Mouse (Mus musculus): ENCODE data around the gene Xrra1. TPM values are rescaled to one million over a fixed set of nuclear protein-coding genes. Genes with fewer than 3 reads are reported as not detected.
A peak's percentile ranks its signal among the peaks of the same experiment; 100 is the strongest.

Xrra1 gene
- polyA plus RNA-seq, 1 experiment from 2014 or later: 0.07 TPM

DNA sequence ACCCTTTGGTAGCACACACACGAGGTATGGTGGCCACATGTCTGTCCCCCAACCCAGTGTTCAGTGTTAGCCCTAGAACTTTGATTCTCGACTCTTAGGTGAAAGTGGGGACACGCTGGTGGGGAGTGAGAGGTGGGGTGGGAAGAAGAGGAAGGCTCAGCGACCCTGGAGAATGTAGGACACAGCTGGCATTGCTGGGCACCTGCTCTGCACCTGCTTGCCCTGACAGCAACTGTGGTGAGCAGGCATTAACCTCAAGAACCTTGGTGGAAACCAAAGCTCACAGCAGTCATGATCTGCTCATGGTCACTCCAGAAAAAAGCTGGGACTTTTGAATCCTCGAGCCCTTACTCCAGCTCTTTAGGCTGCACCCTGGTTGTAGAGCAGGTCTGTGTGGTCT is 52.1 kb downstream of the Xrra1 start:
- no peak for DNase-seq

DNA sequence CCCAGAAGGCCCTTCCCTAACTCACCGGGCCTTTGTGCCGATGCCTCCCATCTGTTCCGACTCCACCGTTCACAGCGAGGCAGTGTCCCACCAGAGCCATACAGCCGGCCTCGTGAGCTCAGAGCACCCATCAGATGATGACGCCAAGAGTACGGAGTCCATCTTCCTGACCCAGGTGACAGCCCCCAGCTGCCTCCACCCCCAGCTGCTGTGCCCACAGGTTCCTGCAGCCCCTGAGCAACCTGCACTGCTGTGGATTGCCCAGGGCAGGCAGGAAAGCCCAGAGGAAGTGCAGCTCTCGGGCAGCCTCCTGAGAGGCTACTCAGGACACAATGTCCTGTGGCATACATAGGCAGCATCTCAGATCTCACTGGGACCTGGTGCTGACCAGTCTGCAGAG is 55.4 kb downstream of the Xrra1 start:
- Histone ChIP-seq H3K27ac (ENCODE audit: low read depth) (no peak overlapping the region), H3K9me3 (ENCODE audit: low read length) (no peaks in the 10 kb centered on the region), H3K4me3 (ENCODE audit: low read depth, low read length) (no peak overlapping the region), H3K36me3 (replicated peaks; ENCODE audit: insufficient read depth, low read length) (no peaks in the 10 kb centered on the region), H3K4me2 (ENCODE audit: low read depth, low read length) (no peak overlapping the region), H3K9ac (replicated peaks) (no peak overlapping the region), H3K27me3 (ENCODE audit: insufficient read depth, low read length) (peaks cover 17% of the 10 kb centered on the region), H3K4me1 (ENCODE audit: insufficient read depth) (peaks cover 11% of the 10 kb centered on the region)
- no peak for TF ChIP-seq CTCF (IDR thresholded peaks at IDR 0.05; ENCODE audit: low read depth)
- no peak for TF ChIP-seq EP300 (IDR thresholded peaks at IDR 0.05; ENCODE audit: low read depth)
- DNase-seq (no peak), ATAC-seq (no peak)
- 67% methylated on average over 10 of the region's 10 CpGs for WGBS (ENCODE audit: insufficient replicate concordance)

More for the DNA sequence above, 52.1 kb downstream of the Xrra1 start:
- Histone ChIP-seq H3K4me1 (ENCODE audit: insufficient read depth) (0 out of 2 replicates have a peak, but pooled peaks cover 4% of the 10 kb centered on the region), H3K27me3 (ENCODE audit: insufficient read depth, low read length) (no peaks in the 10 kb centered on the region), H3K4me2 (ENCODE audit: low read depth, low read length) (no peak overlapping the region), H3K27ac (ENCODE audit: low read depth) (no peak overlapping the region), H3K9ac (replicated peaks) (no peak overlapping the region), H3K36me3 (replicated peaks; ENCODE audit: insufficient read depth, low read length) (no peaks in the 10 kb centered on the region), H3K9me3 (ENCODE audit: low read length) (no peaks in the 10 kb centered on the region), H3K4me3 (ENCODE audit: low read depth, low read length) (no peak overlapping the region)
- ATAC-seq: no peak
- TF ChIP-seq CTCF (IDR thresholded peaks at IDR 0.05; ENCODE audit: low read depth) (no peak), EP300 (IDR thresholded peaks at IDR 0.05; ENCODE audit: low read depth) (no peak)
- WGBS (ENCODE audit: insufficient replicate concordance): 68% methylated on average over 5 of the region's 5 CpGs

DNA sequence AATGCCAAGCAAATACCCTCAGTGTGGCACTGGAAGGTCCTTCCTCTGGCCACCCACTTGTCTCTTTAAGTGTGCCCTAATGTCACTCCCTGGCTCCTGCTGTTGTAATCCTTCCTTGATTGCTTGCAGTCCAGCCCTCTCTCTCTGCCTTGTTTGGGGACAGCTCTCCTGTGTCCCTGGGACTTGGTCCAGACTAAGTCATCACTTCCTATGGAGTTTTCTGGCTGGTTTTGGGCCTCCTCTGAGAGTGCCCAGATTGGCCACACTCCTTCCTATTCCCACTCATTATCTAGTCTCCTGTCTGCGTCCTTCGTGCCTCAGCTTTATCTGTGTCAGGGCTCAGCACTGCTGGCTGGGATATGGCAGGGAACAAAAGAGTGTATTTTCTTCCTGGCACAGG is 56.6 kb downstream of the Xrra1 start:
- Histone ChIP-seq H3K4me2 (ENCODE audit: low read depth, low read length) (no peak overlapping the region), H3K9ac (replicated peaks) (no peak overlapping the region), H3K27ac (ENCODE audit: low read depth) (no peak overlapping the region), H3K27me3 (ENCODE audit: insufficient read depth, low read length) (peaks cover 17% of the 10 kb centered on the region), H3K9me3 (ENCODE audit: low read length) (no peaks in the 10 kb centered on the region), H3K4me1 (ENCODE audit: insufficient read depth) (peaks cover 13% of the 10 kb centered on the region), H3K36me3 (replicated peaks; ENCODE audit: insufficient read depth, low read length) (no peaks in the 10 kb centered on the region), H3K4me3 (ENCODE audit: low read depth, low read length) (no peak overlapping the region)
- no peak for DNase-seq
- TF ChIP-seq EP300 (IDR thresholded peaks at IDR 0.05; ENCODE audit: low read depth) (no peak), CTCF (IDR thresholded peaks at IDR 0.05; ENCODE audit: low read depth) (no peak)
- ATAC-seq: no peak
- 49% methylated on average over 2 of the region's 2 CpGs for WGBS (ENCODE audit: insufficient replicate concordance)

DNA sequence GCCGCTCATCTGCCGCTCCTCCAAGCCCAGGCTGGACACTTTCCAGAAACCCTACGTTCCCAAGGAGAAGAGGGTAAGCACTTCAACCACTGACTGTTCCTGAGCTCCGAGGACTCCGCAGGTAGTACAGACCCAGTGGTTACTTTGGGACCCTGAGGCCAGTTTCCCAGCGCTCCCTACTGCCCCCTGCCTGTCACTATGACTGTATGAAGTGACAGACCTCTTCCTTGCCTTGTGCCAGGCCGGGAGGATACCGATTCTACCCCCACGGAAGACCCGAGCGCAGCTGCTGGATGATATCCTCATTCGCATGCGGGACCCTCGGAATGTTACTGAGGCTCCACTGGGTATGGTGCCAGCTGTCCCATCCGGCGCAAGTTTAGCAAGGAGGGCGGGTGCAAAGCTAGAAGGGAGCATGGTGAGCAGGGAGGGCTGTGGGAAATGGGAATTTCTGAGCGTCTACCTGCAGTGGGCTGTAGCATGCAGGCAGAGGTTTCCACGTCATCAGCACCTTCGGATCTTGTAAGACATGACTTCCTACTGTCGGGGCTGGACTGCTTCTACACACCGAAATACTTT is 57.9 kb downstream of the Xrra1 start:
- peaks cover 17% of the 10 kb centered on the region for H3K27me3 ChIP-seq (ENCODE audit: insufficient read depth, low read length)

DNA sequence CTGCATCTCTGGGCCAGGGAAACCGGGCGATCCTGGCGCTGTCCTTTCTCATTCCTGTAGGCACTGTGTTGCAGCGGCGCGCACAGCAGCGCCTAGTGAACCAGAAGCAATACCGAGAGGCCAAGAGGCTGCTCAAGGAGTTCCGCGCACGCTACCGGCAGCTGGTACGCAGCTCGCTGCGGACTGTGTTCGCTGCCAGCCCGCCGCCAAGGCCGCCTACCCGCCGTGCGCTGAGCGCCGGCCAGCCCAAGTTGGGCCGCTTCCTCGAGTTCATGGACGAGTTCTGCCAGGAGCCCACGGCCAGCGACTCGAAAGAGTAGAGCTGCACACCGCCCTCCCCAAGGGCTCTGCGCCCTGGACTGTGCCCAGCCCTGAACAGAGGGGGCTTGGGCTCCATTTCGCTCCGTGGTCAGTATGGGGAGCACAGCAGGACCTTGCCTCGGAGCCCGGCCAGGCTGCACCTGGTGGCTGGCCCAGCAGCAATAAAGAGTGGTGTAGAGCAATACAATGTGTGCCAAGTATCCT is 58.5 kb downstream of the Xrra1 start:
- ATAC-seq: peak; percentile 31; the same call in 1 of the 2 replicates
- WGBS (ENCODE audit: insufficient replicate concordance): 3% methylated on average over 34 of the region's 36 CpGs
- H3K27me3 ChIP-seq (ENCODE audit: insufficient read depth, low read length): peaks cover 17% of the 10 kb centered on the region
- no peak for DNase-seq
- no peaks in the 10 kb centered on the region for H3K36me3 ChIP-seq (replicated peaks; ENCODE audit: insufficient read depth, low read length)
- no peaks in the 10 kb centered on the region for H3K9me3 ChIP-seq (ENCODE audit: low read length)
- peak overlapping the region; percentile 64 for H3K4me2 ChIP-seq (ENCODE audit: low read depth, low read length)
- H3K4me1 ChIP-seq (ENCODE audit: insufficient read depth): peaks cover 13% of the 10 kb centered on the region
- H3K9ac ChIP-seq (replicated peaks): peak overlapping the region; percentile 38
- no peak overlapping the region for H3K27ac ChIP-seq (ENCODE audit: low read depth)
- H3K4me3 ChIP-seq (ENCODE audit: low read depth, low read length): peak overlapping the region; percentile 39
- no peak for TF ChIP-seq CTCF (IDR thresholded peaks at IDR 0.05; ENCODE audit: low read depth)
- TF ChIP-seq EP300 (IDR thresholded peaks at IDR 0.05; ENCODE audit: low read depth): no peak

More for the DNA sequence above, 57.9 kb downstream of the Xrra1 start:
- peak overlapping the region; percentile 64 for H3K4me2 ChIP-seq (ENCODE audit: low read depth, low read length)
- H3K4me3 ChIP-seq (ENCODE audit: low read depth, low read length): peak overlapping the region; percentile 39
- ATAC-seq (no peak), DNase-seq (peak; percentile 58)
- 9% methylated on average over 22 of the region's 22 CpGs for WGBS (ENCODE audit: insufficient replicate concordance)
- TF ChIP-seq EP300 (IDR thresholded peaks at IDR 0.05; ENCODE audit: low read depth): no peak
- peak; percentile 70 for TF ChIP-seq CTCF (IDR thresholded peaks at IDR 0.05; ENCODE audit: low read depth)
- no peaks in the 10 kb centered on the region for H3K9me3 ChIP-seq (ENCODE audit: low read length)
- no peaks in the 10 kb centered on the region for H3K36me3 ChIP-seq (replicated peaks; ENCODE audit: insufficient read depth, low read length)
- peaks cover 13% of the 10 kb centered on the region for H3K4me1 ChIP-seq (ENCODE audit: insufficient read depth)
- H3K9ac ChIP-seq (replicated peaks): no peak overlapping the region; the same call in 1 of the 2 replicates
- no peak overlapping the region for H3K27ac ChIP-seq (ENCODE audit: low read depth)

DNA sequence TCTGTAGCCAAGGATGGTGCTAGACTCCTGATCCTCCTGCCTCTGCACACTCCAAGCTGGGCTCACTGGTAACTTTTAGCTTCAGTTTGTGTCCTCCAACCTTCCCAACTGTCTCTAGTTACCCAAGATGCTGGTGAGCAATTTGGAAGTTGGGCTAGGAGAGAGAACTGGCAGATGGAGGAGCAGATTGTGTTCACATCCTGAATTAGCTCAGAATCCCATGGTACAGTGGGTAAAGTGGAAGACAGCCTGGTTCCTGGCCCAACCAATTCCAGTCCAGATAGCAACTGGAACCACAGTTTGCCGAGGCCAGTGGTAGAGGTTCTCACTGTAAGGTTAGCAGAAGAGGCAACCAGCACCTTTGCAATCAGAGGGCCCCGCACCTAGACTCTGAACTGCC is 60.2 kb downstream of the Xrra1 start:
- Histone ChIP-seq H3K36me3 (replicated peaks; ENCODE audit: insufficient read depth, low read length) (peaks cover 11% of the 10 kb centered on the region), H3K4me1 (ENCODE audit: insufficient read depth) (peaks cover 13% of the 10 kb centered on the region), H3K27me3 (ENCODE audit: insufficient read depth, low read length) (peaks cover 17% of the 10 kb centered on the region), H3K9ac (replicated peaks) (no peak overlapping the region), H3K27ac (ENCODE audit: low read depth) (no peak overlapping the region), H3K9me3 (ENCODE audit: low read length) (no peaks in the 10 kb centered on the region), H3K4me2 (ENCODE audit: low read depth, low read length) (no peak overlapping the region), H3K4me3 (ENCODE audit: low read depth, low read length) (no peak overlapping the region)
- no peak for DNase-seq
- 77% methylated on average over 2 of the region's 2 CpGs for WGBS (ENCODE audit: insufficient replicate concordance)
- ATAC-seq: no peak
- no peak for TF ChIP-seq CTCF (IDR thresholded peaks at IDR 0.05; ENCODE audit: low read depth)
- TF ChIP-seq EP300 (IDR thresholded peaks at IDR 0.05; ENCODE audit: low read depth): no peak
